Mouse (Mus musculus): ENCODE data around the gene Slc2a6. TPM values are rescaled to one million over a fixed set of nuclear protein-coding genes. Genes with fewer than 3 reads are reported as not detected.

Gene Slc2a6
- polyA plus RNA-seq, 1 experiment from 2014 or later, result 9.3 TPM

- 62% methylated on average over 4 of the region's 4 CpGs for WGBS
- Histone ChIP-seq H3K4me2 (peak overlapping the region; percentile 60), H3K4me3 (peak overlapping the region; percentile 41), H3K36me3 (no peaks in the 10 kb centered on the region), H3K27me3 (peaks cover 17% of the 10 kb centered on the region), H3K9ac (peak overlapping the region; percentile 72), H3K9me3 (no peaks in the 10 kb centered on the region), H3K4me1 (replicated peaks) (peaks cover 22% of the 10 kb centered on the region), H3K27ac (replicated peaks) (no peak overlapping the region)
- no peak for ATAC-seq (ENCODE audit: low read depth)
Observed at GRCm38 (mm10) chr2:27028437-27029015, 728 bp upstream of the Slc2a6 start.

GRCm38 (mm10) chr2:27026857-27027617, 761 bp downstream of the Slc2a6 start:
- H3K9ac ChIP-seq, result peak overlapping the region; percentile 72
- H3K4me3 ChIP-seq, result peak overlapping the region; percentile 41
- H3K27ac ChIP-seq (replicated peaks), result peak overlapping the region; percentile 19; the same call in 1 of the 2 replicates
- peak overlapping the region; percentile 60 for H3K4me2 ChIP-seq
- ATAC-seq (ENCODE audit: low read depth), result peak; percentile 0; the same call in 1 of the 2 replicates
- no peaks in the 10 kb centered on the region for H3K9me3 ChIP-seq
- H3K4me1 ChIP-seq (replicated peaks), result peaks cover 22% of the 10 kb centered on the region
- H3K27me3 ChIP-seq, result peaks cover 17% of the 10 kb centered on the region
- WGBS, result 72% methylated on average over 10 of the region's 10 CpGs
- no peaks in the 10 kb centered on the region for H3K36me3 ChIP-seq

- H3K4me2 ChIP-seq, result peak overlapping the region; percentile 60
- H3K27ac ChIP-seq (replicated peaks), result no peak overlapping the region
- no peak for ATAC-seq (ENCODE audit: low read depth)
- H3K4me3 ChIP-seq, result no peak overlapping the region
- 89% methylated on average over 3 of the region's 3 CpGs for WGBS
- peaks cover 17% of the 10 kb centered on the region for H3K27me3 ChIP-seq
- H3K4me1 ChIP-seq (replicated peaks), result peaks cover 22% of the 10 kb centered on the region
- peak overlapping the region; percentile 72; the same call in 1 of the 2 replicates for H3K9ac ChIP-seq
- H3K36me3 ChIP-seq, result 0 out of 2 replicates have a peak, but pooled peaks cover 6% of the 10 kb centered on the region
- no peaks in the 10 kb centered on the region for H3K9me3 ChIP-seq
Observed at GRCm38 (mm10) chr2:27026332-27026731, 1.5 kb downstream of the Slc2a6 start.

GRCm38 (mm10) chr2:27025545-27025944, 2.3 kb downstream of the Slc2a6 start:
- H3K27ac ChIP-seq (replicated peaks), result no peak overlapping the region
- no peak overlapping the region for H3K4me2 ChIP-seq
- ATAC-seq (ENCODE audit: low read depth), result no peak
- WGBS, result 81% methylated on average over 3 of the region's 3 CpGs
- peaks cover 22% of the 10 kb centered on the region for H3K4me1 ChIP-seq (replicated peaks)
- peaks cover 15% of the 10 kb centered on the region for H3K27me3 ChIP-seq
- no peak overlapping the region for H3K9ac ChIP-seq
- no peaks in the 10 kb centered on the region for H3K9me3 ChIP-seq
- 0 out of 2 replicates have a peak, but pooled peaks cover 9% of the 10 kb centered on the region for H3K36me3 ChIP-seq
- no peak overlapping the region for H3K4me3 ChIP-seq

GRCm38 (mm10) chr2:27024136-27024535, 3.7 kb downstream of the Slc2a6 start:
- H3K4me2 ChIP-seq, result no peak overlapping the region
- ATAC-seq (ENCODE audit: low read depth), result no peak
- peaks cover 22% of the 10 kb centered on the region for H3K4me1 ChIP-seq (replicated peaks)
- no peak overlapping the region for H3K4me3 ChIP-seq
- H3K9me3 ChIP-seq, result no peaks in the 10 kb centered on the region
- H3K27me3 ChIP-seq, result peaks cover 7% of the 10 kb centered on the region
- WGBS, result 86% methylated on average over 14 of the region's 14 CpGs
- peaks cover 21% of the 10 kb centered on the region for H3K36me3 ChIP-seq
- H3K27ac ChIP-seq (replicated peaks), result no peak overlapping the region
- H3K9ac ChIP-seq, result no peak overlapping the region

GRCm38 (mm10) chr2:27022612-27023011, 5.2 kb downstream of the Slc2a6 start:
- no peaks in the 10 kb centered on the region for H3K9me3 ChIP-seq
- no peak for ATAC-seq (ENCODE audit: low read depth)
- no peaks in the 10 kb centered on the region for H3K27me3 ChIP-seq
- peaks cover 14% of the 10 kb centered on the region for H3K4me1 ChIP-seq (replicated peaks)
- peaks cover 36% of the 10 kb centered on the region for H3K36me3 ChIP-seq
- H3K9ac ChIP-seq, result no peak overlapping the region
- H3K4me3 ChIP-seq, result no peak overlapping the region
- H3K27ac ChIP-seq (replicated peaks), result no peak overlapping the region
- no peak overlapping the region for H3K4me2 ChIP-seq
- 81% methylated on average over 6 of the region's 6 CpGs for WGBS

- 81% methylated on average over 1 of the region's 1 CpGs for WGBS
- no peak for ATAC-seq (ENCODE audit: low read depth)
Observed at GRCm38 (mm10) chr2:27021103-27021502, 6.7 kb downstream of the Slc2a6 start.

GRCm38 (mm10) chr2:27019530-27019929, 8.3 kb downstream of the Slc2a6 start:
- Histone ChIP-seq H3K4me3 (no peak overlapping the region), H3K27me3 (no peaks in the 10 kb centered on the region), H3K4me1 (replicated peaks) (no peaks in the 10 kb centered on the region), H3K36me3 (peaks cover 66% of the 10 kb centered on the region), H3K9me3 (no peaks in the 10 kb centered on the region), H3K27ac (replicated peaks) (no peak overlapping the region), H3K9ac (no peak overlapping the region), H3K4me2 (no peak overlapping the region)
- ATAC-seq (ENCODE audit: low read depth), result no peak
- WGBS, result 96% methylated on average over 2 of the region's 2 CpGs

More at GRCm38 (mm10) chr2:27021103-27021502, 6.7 kb downstream of the Slc2a6 start:
- H3K9ac ChIP-seq, result no peak overlapping the region
- no peaks in the 10 kb centered on the region for H3K4me1 ChIP-seq (replicated peaks)
- no peak overlapping the region for H3K4me2 ChIP-seq
- no peaks in the 10 kb centered on the region for H3K9me3 ChIP-seq
- H3K36me3 ChIP-seq, result peaks cover 50% of the 10 kb centered on the region
- no peak overlapping the region for H3K27ac ChIP-seq (replicated peaks)
- no peaks in the 10 kb centered on the region for H3K27me3 ChIP-seq
- H3K4me3 ChIP-seq, result no peak overlapping the region

GRCm38 (mm10) chr2:27017802-27018201, 10.0 kb downstream of the Slc2a6 start:
- Histone ChIP-seq H3K27me3 (no peaks in the 10 kb centered on the region), H3K36me3 (peaks cover 81% of the 10 kb centered on the region), H3K4me2 (no peak overlapping the region), H3K4me1 (replicated peaks) (no peaks in the 10 kb centered on the region), H3K9ac (no peak overlapping the region), H3K9me3 (no peaks in the 10 kb centered on the region), H3K4me3 (no peak overlapping the region), H3K27ac (replicated peaks) (no peak overlapping the region)
- 52% methylated on average over 5 of the region's 5 CpGs for WGBS
- 0 out of 2 replicates have a peak, but pooled peaks have one; percentile 29 for ATAC-seq (ENCODE audit: low read depth)

- no peaks in the 10 kb centered on the region for H3K9me3 ChIP-seq
- H3K36me3 ChIP-seq, result peaks cover 17% of the 10 kb centered on the region
- under 1% methylated on average over 41 of the region's 43 CpGs for WGBS
- peaks cover 28% of the 10 kb centered on the region for H3K4me1 ChIP-seq (replicated peaks)
- H3K27ac ChIP-seq (replicated peaks), result peak within 1 kb of the TSS; percentile 91
- peak within 1 kb of the TSS; percentile 86 for H3K4me3 ChIP-seq
- ATAC-seq (ENCODE audit: low read depth), result peak; percentile 95
- peak within 1 kb of the TSS; percentile 96 for H3K9ac ChIP-seq
- H3K27me3 ChIP-seq, result no peaks in the 10 kb centered on the region
- peak within 1 kb of the TSS; percentile 95 for H3K4me2 ChIP-seq
Observed at GRCm38 (mm10) chr2:27009714-27010244, 18.0 kb downstream of the Slc2a6 start, which contains the start of gene Cacfd1. Gene Cacfd1 (plus strand): TSS chr2:27009926.

GRCm38 (mm10) chr2:27007701-27008100, 20.1 kb downstream of the Slc2a6 start:
- WGBS, result 75% methylated on average over 7 of the region's 7 CpGs
- no peak for ATAC-seq (ENCODE audit: low read depth)
- H3K27ac ChIP-seq (replicated peaks), result no peak overlapping the region

GRCm38 (mm10) chr2:27006255-27006654, 21.5 kb downstream of the Slc2a6 start:
- H3K4me3 ChIP-seq, result no peak overlapping the region
- H3K9ac ChIP-seq, result no peak overlapping the region
- 67% methylated on average over 4 of the region's 4 CpGs for WGBS
- no peak overlapping the region for H3K4me2 ChIP-seq
- no peak overlapping the region for H3K27ac ChIP-seq (replicated peaks)
- no peaks in the 10 kb centered on the region for H3K27me3 ChIP-seq
- H3K4me1 ChIP-seq (replicated peaks), result peaks cover 17% of the 10 kb centered on the region
- no peaks in the 10 kb centered on the region for H3K36me3 ChIP-seq
- H3K9me3 ChIP-seq, result no peaks in the 10 kb centered on the region
- no peak for ATAC-seq (ENCODE audit: low read depth)

More at GRCm38 (mm10) chr2:27007701-27008100, 20.1 kb downstream of the Slc2a6 start:
- Histone ChIP-seq H3K4me3 (no peak overlapping the region), H3K27me3 (no peaks in the 10 kb centered on the region), H3K4me2 (no peak overlapping the region), H3K4me1 (replicated peaks) (peaks cover 28% of the 10 kb centered on the region), H3K9me3 (no peaks in the 10 kb centered on the region), H3K36me3 (no peaks in the 10 kb centered on the region), H3K9ac (no peak overlapping the region)
